Mouse (Mus musculus) liver, adult 2 months (tissue): ENCODE results near the gene Pde4d. TPM values are rescaled to one million over a fixed set of nuclear protein-coding genes. Genes with fewer than 3 reads are reported as not detected.

Source experiments
- DNase-seq: peaks from one replicate; pipeline ENCODE4 v3.0.0-alpha.2; 2011; ENCODE audit warnings: low read depth, low spot score; ENCODE audit errors: extremely low read depth
- H3K27ac ChIP-seq: fragments of 200-500 bp; replicated peaks from 2 replicates; pipeline ENCODE4 v1.5.1; 2012; ENCODE audit warnings: low read depth, mild to moderate bottlenecking, control low read depth, inconsistent platforms, low read length; ENCODE audit not compliant: insufficient read depth
- H3K27me3 ChIP-seq: fragments of 200-500 bp; 2 replicates; pipeline ENCODE4 v1.6.1; 2012; ENCODE audit warnings: mild to moderate bottlenecking, moderate library complexity, low read length, inconsistent platforms; ENCODE audit not compliant: control insufficient read depth, insufficient read depth
- H3K36me3 ChIP-seq: fragments of 200-500 bp; 2 replicates; pipeline ENCODE4 v1.6.1; 2012; ENCODE audit warnings: low read length, inconsistent platforms; ENCODE audit not compliant: control insufficient read depth, insufficient read depth
- H3K4me1 ChIP-seq: fragments of 200-500 bp; 2 replicates; pipeline ENCODE4 v1.6.1; 2011; ENCODE audit warnings: low read length; ENCODE audit not compliant: control insufficient read depth, insufficient read depth
- H3K4me3 ChIP-seq: fragments of 200-500 bp; 2 replicates; pipeline ENCODE4 v1.5.1; 2011; ENCODE audit warnings: low read depth, mild to moderate bottlenecking, control low read depth, low read length, moderate library complexity; ENCODE audit not compliant: insufficient read depth
- H3K79me2 ChIP-seq: fragments of 200-500 bp; 2 replicates; pipeline ENCODE4 v1.6.1; 2012; ENCODE audit warnings: inconsistent platforms, mild to moderate bottlenecking, low read length, moderate library complexity; ENCODE audit not compliant: control insufficient read depth, insufficient read depth
- H3K9ac ChIP-seq: fragments of 200-500 bp; 2 replicates; pipeline ENCODE4 v1.6.1; 2012; ENCODE audit warnings: low read depth, mild to moderate bottlenecking, control low read depth, inconsistent platforms, low read length
- CTCF ChIP-seq: fragments of 200-500 bp; IDR thresholded peaks from 2 replicates; pipeline ENCODE4 v1.5.1; 2011; ENCODE audit warnings: low read depth, low read length, control low read depth
- POLR2A ChIP-seq: fragments of 200-500 bp; IDR thresholded peaks from 2 replicates; pipeline ENCODE4 v1.6.1; 2011; ENCODE audit warnings: low read length, control low read depth; ENCODE audit not compliant: insufficient read depth; ENCODE audit errors: extremely low read depth
- WGBS: fragments of 180-500 bp; shearing (Covaris S2); methylation state at CpG from one replicate; pipeline ENCODE4 v1.1.7; 2018; 5-methylcytosine and 5-hydroxymethylcytosine counted together
- polyA plus RNA-seq: library from polyadenylated mRNA; depleted of rRNA; stranded (reverse); fragments of >200 nt; gene quantifications from 2 replicates; pipeline ENCODE4 v1.2.3, GENCODE M21; 2012
- total RNA-seq: library from RNA; depleted of rRNA; stranded (reverse); fragments of >200 nt; gene quantifications from 2 replicates; pipeline ENCODE4 v1.2.3, GENCODE M21; 2014

The Pde4d gene
- total and polyA plus RNA-seq, 2 experiments = 2.3 to 13.6 TPM

GRCm38 (mm10) chr13:109502796-109503195 is 1053.0 kb downstream of the Pde4d start:
- peak overlapping the region; percentile 26; the same call in 1 of the 2 replicates for H3K27ac ChIP-seq
- no peaks in the 10 kb centered on the region for H3K27me3 ChIP-seq
- WGBS = 22% methylated on average over 7 of the region's 7 CpGs
- no peaks in the 10 kb centered on the region for H3K36me3 ChIP-seq
- H3K4me1 ChIP-seq = no peaks in the 10 kb centered on the region
- no peak overlapping the region; the same call in 1 of the 2 replicates for H3K4me3 ChIP-seq
- no peaks in the 10 kb centered on the region for H3K79me2 ChIP-seq
- no peak overlapping the region for H3K9ac ChIP-seq
- no peak for TF ChIP-seq CTCF
- TF ChIP-seq POLR2A = no peak
- DNase-seq = peak; percentile 95

GRCm38 (mm10) chr13:109506754-109507153 is 1057.0 kb downstream of the Pde4d start:
- TF ChIP-seq CTCF = no peak
- TF ChIP-seq POLR2A = no peak
- Histone ChIP-seq H3K4me3 (no peak overlapping the region), H3K79me2 (no peaks in the 10 kb centered on the region), H3K4me1 (no peaks in the 10 kb centered on the region), H3K27me3 (no peaks in the 10 kb centered on the region), H3K27ac (no peak overlapping the region), H3K9ac (no peak overlapping the region), H3K36me3 (no peaks in the 10 kb centered on the region)
- no peak for DNase-seq
- WGBS = 74% methylated on average over 7 of the region's 7 CpGs

- TF ChIP-seq CTCF = no peak
- no peak for TF ChIP-seq POLR2A
- 83% methylated on average over 4 of the region's 4 CpGs for WGBS
Observed at GRCm38 (mm10) chr13:109508472-109508871, 1058.7 kb downstream of the Pde4d start.

GRCm38 (mm10) chr13:109518194-109518593 is 1068.4 kb downstream of the Pde4d start:
- no peak overlapping the region for H3K9ac ChIP-seq
- no peaks in the 10 kb centered on the region for H3K36me3 ChIP-seq
- H3K79me2 ChIP-seq = no peaks in the 10 kb centered on the region
- H3K4me1 ChIP-seq = no peaks in the 10 kb centered on the region
- H3K27ac ChIP-seq = no peak overlapping the region
- no peak for DNase-seq
- no peaks in the 10 kb centered on the region for H3K27me3 ChIP-seq
- no peak for TF ChIP-seq CTCF
- no peak for TF ChIP-seq POLR2A
- H3K4me3 ChIP-seq = no peak overlapping the region
- 97% methylated on average over 1 of the region's 1 CpGs for WGBS

More at GRCm38 (mm10) chr13:109508472-109508871, 1058.7 kb downstream of the Pde4d start:
- no peaks in the 10 kb centered on the region for H3K4me1 ChIP-seq
- no peaks in the 10 kb centered on the region for H3K36me3 ChIP-seq
- H3K4me3 ChIP-seq = no peak overlapping the region
- H3K27ac ChIP-seq = no peak overlapping the region
- no peak overlapping the region for H3K9ac ChIP-seq
- no peak for DNase-seq
- H3K79me2 ChIP-seq = no peaks in the 10 kb centered on the region
- no peaks in the 10 kb centered on the region for H3K27me3 ChIP-seq

- DNase-seq = peak; percentile 43
Observed at GRCm38 (mm10) chr13:109519485-109519884, 1069.7 kb downstream of the Pde4d start.

GRCm38 (mm10) chr13:109519966-109520646 is 1070.4 kb downstream of the Pde4d start:
- TF ChIP-seq POLR2A (no peak), CTCF (no peak)
- Histone ChIP-seq H3K27me3 (no peaks in the 10 kb centered on the region), H3K27ac (no peak overlapping the region), H3K9ac (no peak overlapping the region), H3K4me1 (no peaks in the 10 kb centered on the region), H3K4me3 (no peak overlapping the region), H3K36me3 (no peaks in the 10 kb centered on the region), H3K79me2 (no peaks in the 10 kb centered on the region)
- 81% methylated on average over 2 of the region's 2 CpGs for WGBS
- no peak for DNase-seq

More at GRCm38 (mm10) chr13:109519485-109519884, 1069.7 kb downstream of the Pde4d start:
- H3K4me3 ChIP-seq = no peak overlapping the region
- no peak overlapping the region for H3K27ac ChIP-seq
- no peaks in the 10 kb centered on the region for H3K36me3 ChIP-seq
- no peak for TF ChIP-seq POLR2A
- H3K4me1 ChIP-seq = no peaks in the 10 kb centered on the region
- H3K27me3 ChIP-seq = no peaks in the 10 kb centered on the region
- H3K9ac ChIP-seq = no peak overlapping the region
- WGBS = 27% methylated on average over 3 of the region's 3 CpGs
- no peaks in the 10 kb centered on the region for H3K79me2 ChIP-seq
